Comparison of ENCODE assay signal across 10 mouse cellular contexts in genomic region chr15:78571554-78572269, GRCm38 (mm10). TPM values are rescaled to one million over a fixed set of nuclear protein-coding genes. Genes with fewer than 3 reads are reported as not detected.
DNase-seq lines count a peak whose midpoint lies in the region; ATAC-seq and TF ChIP-seq lines count a peak whose summit lies in the region.
"Had no signal": no experiment of that assay in that cellular context is flagged by ENCODE, and none has a peak within 500 bp of the region (broad histone marks: within the 10 kb centered on the region; RNA-seq: fewer than 3 reads in every experiment).

No protein-coding gene starts in this region.

- peak overlapping the region; percentile 38 for H3K4me3 ChIP-seq in gastrocnemius, adult 2 months
- H3K4me3 ChIP-seq in heart, embryonic 15.5 days = peak overlapping the region; percentile 32
- no peak overlapping the region for H3K4me3 ChIP-seq in midbrain, embryonic 16.5 days (ENCODE audit: low read depth, low read length)
- H3K4me3 ChIP-seq: forebrain, embryonic 12.5 days; neural tube, embryonic 12.5 days had no signal

- WGBS in heart, embryonic 15.5 days = 16% methylated on average over 16 of the region's 16 CpGs
- WGBS in midbrain, embryonic 16.5 days = 74% methylated on average over 16 of the region's 16 CpGs

- H3K27me3 ChIP-seq in heart, embryonic 15.5 days = no peaks in the 10 kb centered on the region
- no peaks in the 10 kb centered on the region for H3K27me3 ChIP-seq in midbrain, embryonic 16.5 days (ENCODE audit: control insufficient read depth, insufficient read depth, low read depth, low read length)
- H3K27me3 ChIP-seq: forebrain, embryonic 12.5 days; neural tube, embryonic 12.5 days had no signal

- peak; percentile 36; the same call in 1 of the 2 replicates for ATAC-seq in heart, embryonic 15.5 days (replicated peaks; ENCODE audit: insufficient number of reproducible peaks, insufficient read depth, low FRiP score, low read depth)
- no peak for ATAC-seq in midbrain, embryonic 16.5 days

- H3K9ac ChIP-seq in heart, embryonic 15.5 days = no peak overlapping the region
- H3K9ac ChIP-seq in midbrain, embryonic 16.5 days (ENCODE audit: low read depth, low read length) = no peak overlapping the region
- H3K9ac ChIP-seq: forebrain, embryonic 12.5 days; neural tube, embryonic 12.5 days had no signal

- H3K27ac ChIP-seq in gastrocnemius, adult 2 months = no peak overlapping the region
- H3K27ac ChIP-seq in heart, embryonic 15.5 days = peak overlapping the region; percentile 43
- H3K27ac ChIP-seq in midbrain, embryonic 16.5 days (ENCODE audit: low read length) = no peak overlapping the region
- H3K27ac ChIP-seq: forebrain, embryonic 12.5 days; neural tube, embryonic 12.5 days had no signal

- peak overlapping the region; percentile 7; the same call in 1 of the 2 replicates for H3K4me2 ChIP-seq in heart, embryonic 15.5 days
- no peak overlapping the region for H3K4me2 ChIP-seq in midbrain, embryonic 16.5 days (ENCODE audit: low read length)
- H3K4me2 ChIP-seq: forebrain, embryonic 12.5 days; neural tube, embryonic 12.5 days had no signal

- H3K9me3 ChIP-seq in heart, embryonic 15.5 days (replicated peaks) = no peaks in the 10 kb centered on the region
- no peaks in the 10 kb centered on the region for H3K9me3 ChIP-seq in midbrain, embryonic 16.5 days (replicated peaks; ENCODE audit: control insufficient read depth, low read length, poor library complexity, severe bottlenecking)
- H3K9me3 ChIP-seq: forebrain, embryonic 12.5 days; neural tube, embryonic 12.5 days had no signal

- no peak for DNase-seq in gastrocnemius, adult 2 months
- no peak for DNase-seq in gastrocnemius, postnatal 10 days
- peak; percentile 67 for DNase-seq in lung, postnatal 25 days (ENCODE audit: low spot score)
- DNase-seq in thymus, postnatal 0 days (ENCODE audit: low spot score) = peak; percentile 80
- no peak for DNase-seq in left cerebral cortex, postnatal 36 days (ENCODE audit: low spot score in 2 of 2)
- DNase-seq in embryo, embryonic 10.5 days (ENCODE audit: low spot score) = no peak

- intact Hi-C loops in gastrocnemius, adult 2 months (cut with DNase I) = no loop called here
- intact Hi-C loops in left cerebral cortex, postnatal 36 days (cut with DNase I) = no loop called here

- TF ChIP-seq CTCF in gastrocnemius, adult 2 months (IDR thresholded peaks at IDR 0.05) = no peak

- peaks cover 13% of the 10 kb centered on the region for H3K4me1 ChIP-seq in heart, embryonic 15.5 days (replicated peaks)
- no peaks in the 10 kb centered on the region for H3K4me1 ChIP-seq in midbrain, embryonic 16.5 days (ENCODE audit: control insufficient read depth, insufficient read depth, low read length)
- H3K4me1 ChIP-seq: forebrain, embryonic 12.5 days; neural tube, embryonic 12.5 days had no signal

- no peaks in the 10 kb centered on the region for H3K36me3 ChIP-seq in heart, embryonic 15.5 days
- H3K36me3 ChIP-seq in midbrain, embryonic 16.5 days (ENCODE audit: control insufficient read depth, insufficient read depth, low read length) = no peaks in the 10 kb centered on the region
- H3K36me3 ChIP-seq: forebrain, embryonic 12.5 days; neural tube, embryonic 12.5 days had no signal

RNA-seq across cellular contexts. Expression of gene Rac2, which starts 0.9 kb away (rescaled TPM):
- 1 to 10 TPM; 1.4 to 1.7 TPM for total RNA-seq in gastrocnemius, adult 2 months (2021)
- total RNA-seq in gastrocnemius, postnatal 10 days (2021) = 10 to 100 TPM in 1 of 2 experiments, 1 to 10 TPM in 1; 1.7 to 12.4 TPM
- polyA plus RNA-seq in heart, embryonic 15.5 days (2015; fragmentation: Nextera tagmentation; extraction: Ambion mirVana) = 9.3 and 52.8 TPM in 2 replicates
- polyA plus RNA-seq in thymus, postnatal 0 days (2015; fragmentation: Nextera tagmentation; extraction: Ambion mirVana) = 662 and 779 TPM in 2 replicates
- 1 to 10 TPM; 2.7 to 4.3 TPM for total RNA-seq in left cerebral cortex, postnatal 36 days (2021)
- polyA plus RNA-seq in midbrain, embryonic 16.5 days (2015; fragmentation: Nextera tagmentation; extraction: Ambion mirVana) = 1.8 and 2.3 TPM in 2 replicates

RNA-seq across cellular contexts. Expression of gene Cyth4, which starts 25.1 kb away (rescaled TPM):
- 1 to 10 TPM; 1.9 TPM for total RNA-seq in gastrocnemius, adult 2 months (2021)
- total RNA-seq in gastrocnemius, postnatal 10 days (2021) = 1 to 10 TPM; 3.1 to 7.7 TPM
- 5.5 and 11.7 TPM in 2 replicates for polyA plus RNA-seq in heart, embryonic 15.5 days (2015; fragmentation: Nextera tagmentation; extraction: Ambion mirVana)
- 23.0 and 23.7 TPM in 2 replicates for polyA plus RNA-seq in thymus, postnatal 0 days (2015; fragmentation: Nextera tagmentation; extraction: Ambion mirVana)
- total RNA-seq in left cerebral cortex, postnatal 36 days (2021) = 10 to 100 TPM in 1 of 2 experiments, 1 to 10 TPM in 1; 8.7 to 11.9 TPM
- 5.0 and 5.3 TPM in 2 replicates for polyA plus RNA-seq in midbrain, embryonic 16.5 days (2015; fragmentation: Nextera tagmentation; extraction: Ambion mirVana)

RNA-seq across cellular contexts. Expression of gene Sstr3, which starts 27.2 kb away (rescaled TPM):
- total RNA-seq in gastrocnemius, adult 2 months (2021) = under 1 TPM in 1 of 2 experiments, not detected in 1; 0.05 TPM
- total RNA-seq in gastrocnemius, postnatal 10 days (2021) = under 1 TPM in 1 of 2 experiments, not detected in 1; 0.40 TPM
- 0.11 and 0.20 TPM in 2 replicates for polyA plus RNA-seq in heart, embryonic 15.5 days (2015; fragmentation: Nextera tagmentation; extraction: Ambion mirVana)
- polyA plus RNA-seq in thymus, postnatal 0 days (2015; fragmentation: Nextera tagmentation; extraction: Ambion mirVana) = 0.03 and 0.05 TPM in 2 replicates
- total RNA-seq in left cerebral cortex, postnatal 36 days (2021) = 10 to 100 TPM; 21.3 to 22.4 TPM
- 0.15 and 0.16 TPM in 2 replicates for polyA plus RNA-seq in midbrain, embryonic 16.5 days (2015; fragmentation: Nextera tagmentation; extraction: Ambion mirVana)

RNA-seq across cellular contexts. Expression of gene C1qtnf6, which starts 40.5 kb away (rescaled TPM):
- total RNA-seq in gastrocnemius, adult 2 months (2021) = 1 to 10 TPM; 2.7 to 7.6 TPM
- total RNA-seq in gastrocnemius, postnatal 10 days (2021) = 10 to 100 TPM; 53.5 to 58.3 TPM
- polyA plus RNA-seq in heart, embryonic 15.5 days (2015; fragmentation: Nextera tagmentation; extraction: Ambion mirVana) = 28.9 and 37.3 TPM in 2 replicates
- polyA plus RNA-seq in thymus, postnatal 0 days (2015; fragmentation: Nextera tagmentation; extraction: Ambion mirVana) = 6.5 and 9.1 TPM in 2 replicates
- total RNA-seq in left cerebral cortex, postnatal 36 days (2021) = 1 to 10 TPM; 2.0 to 2.5 TPM
- polyA plus RNA-seq in midbrain, embryonic 16.5 days (2015; fragmentation: Nextera tagmentation; extraction: Ambion mirVana) = 6.7 and 7.8 TPM in 2 replicates

Comparison
In these comparisons a context has a peak if more than half of its experiments do, and no peak if none do; other contexts are left out.
1. DNase-seq: peak in lung, postnatal 25 days (single experiment) and thymus, postnatal 0 days (single experiment); none in gastrocnemius, adult 2 months (single experiment), gastrocnemius, postnatal 10 days (single experiment), left cerebral cortex, postnatal 36 days (0 of 2) and embryo, embryonic 10.5 days (single experiment).
2. RNA of gene Sstr3, which starts 27.2 kb away (total RNA-seq): 21.3 to 22.4 TPM in left cerebral cortex, postnatal 36 days; 0.40 TPM in gastrocnemius, postnatal 10 days and 0.05 TPM in gastrocnemius, adult 2 months; every median in the first group is over 10 times any median in the second.